Mouse (Mus musculus) lung, postnatal 0 days (tissue): ENCODE data around the gene Slc25a16. TPM values are rescaled to one million over a fixed set of nuclear protein-coding genes. Genes with fewer than 3 reads are reported as not detected.
"Not testable (repeated sequence)": the region's sequence is repeated elsewhere in the genome, so short reads cannot be mapped to it uniquely, and the experiment has no call there.

Source experiments
- ATAC-seq: fragments of 200-750 bp; cut with Nextera tagmentation; 2 replicates; pipeline ENCODE4 v1.8.0; 2017; ENCODE audit warnings: moderate library complexity
- DNase-seq: peaks from one replicate; pipeline ENCODE4 v3.0.0-alpha.2; 2016; ENCODE audit warnings: low spot score
- H3K27ac ChIP-seq: fragments of 300-500 bp; sonication (generic); 2 replicates; pipeline ENCODE4 v1.5.1; 2014; ENCODE audit warnings: antibody characterized with exemption, mild to moderate bottlenecking, low read length, mixed read lengths
- H3K27me3 ChIP-seq: fragments of 300-500 bp; sonication (generic); replicated peaks from 2 replicates; pipeline ENCODE4 v1.6.1; 2014; ENCODE audit warnings: low read length, mixed read lengths; ENCODE audit not compliant: insufficient read depth
- H3K36me3 ChIP-seq: fragments of 300-500 bp; sonication (generic); 2 replicates; pipeline ENCODE4 v1.6.1; 2014; ENCODE audit warnings: low read length, mixed read lengths; ENCODE audit not compliant: insufficient read depth
- H3K4me1 ChIP-seq: fragments of 300-500 bp; sonication (generic); 2 replicates; pipeline ENCODE4 v1.6.1; 2014; ENCODE audit warnings: antibody characterized with exemption, low read depth, low read length, mixed read lengths; ENCODE audit not compliant: insufficient read depth
- H3K4me2 ChIP-seq: fragments of 300-500 bp; sonication (generic); replicated peaks from 2 replicates; pipeline ENCODE4 v1.6.1; 2014; ENCODE audit warnings: low read depth, mild to moderate bottlenecking, low read length, moderate library complexity, mixed read lengths
- H3K4me3 ChIP-seq: fragments of 300-500 bp; sonication (generic); 2 replicates; pipeline ENCODE4 v1.5.1; 2014; ENCODE audit warnings: low read depth, low read length
- H3K9ac ChIP-seq: fragments of 300-500 bp; sonication (generic); replicated peaks from 2 replicates; pipeline ENCODE4 v1.6.1; 2014; ENCODE audit warnings: low read depth, mild to moderate bottlenecking
- H3K9me3 ChIP-seq: fragments of 300-500 bp; sonication (generic); 2 replicates; pipeline ENCODE4 v1.6.1; 2016; ENCODE audit warnings: low read length, mixed read lengths
- CTCF ChIP-seq: IDR thresholded peaks from 2 replicates; pipeline ENCODE4 v1.5.1; 2016; ENCODE audit warnings: antibody characterized with exemption, mild to moderate bottlenecking
- EP300 ChIP-seq: IDR thresholded peaks from 2 replicates; pipeline ENCODE4 v1.6.1; 2016; ENCODE audit warnings: antibody characterized with exemption, mild to moderate bottlenecking, control low read depth
- WGBS: fragments of 180-500 bp; shearing (Covaris S2); extraction: QIAGEN DNeasy Blood & Tissue Kit; methylation state at CpG from one replicate; pipeline ENCODE4 v1.1.7; 2014; 5-methylcytosine and 5-hydroxymethylcytosine counted together
- polyA plus RNA-seq: library from polyadenylated mRNA; unstranded; fragments of >200 nt; fragmentation: Nextera tagmentation; extraction: Ambion mirVana; gene quantifications from 2 replicates; pipeline ENCODE4 v1.2.1, GENCODE M21; 2015

Slc25a16 gene
- polyA plus RNA-seq, 1 experiment from 2014 or later, result 24.0 TPM

- TF ChIP-seq CTCF, result no peak
- TF ChIP-seq EP300, result no peak
- H3K4me3 ChIP-seq, result no peak overlapping the region
- H3K27me3 ChIP-seq, result no peaks in the 10 kb centered on the region
- DNase-seq, result no peak
- 85% methylated on average over 2 of the region's 2 CpGs for WGBS
- no peaks in the 10 kb centered on the region for H3K9me3 ChIP-seq
- no peaks in the 10 kb centered on the region for H3K4me1 ChIP-seq
- no peak overlapping the region for H3K9ac ChIP-seq
- H3K36me3 ChIP-seq, result no peaks in the 10 kb centered on the region
- ATAC-seq, result no peak
- no peak overlapping the region for H3K4me2 ChIP-seq
- H3K27ac ChIP-seq, result no peak overlapping the region
These were observed 22.4 kb upstream of the Slc25a16 start for GRCm38 (mm10) chr10:62898061-62898460.

- no peak overlapping the region for H3K4me2 ChIP-seq
- no peaks in the 10 kb centered on the region for H3K4me1 ChIP-seq
- no peak for TF ChIP-seq EP300
- no peak for TF ChIP-seq CTCF
- DNase-seq (no peak), ATAC-seq (no peak)
- H3K9ac ChIP-seq, result no peak overlapping the region
- no peaks in the 10 kb centered on the region for H3K27me3 ChIP-seq
- 91% methylated on average over 4 of the region's 4 CpGs for whole genome bisulfite sequencing
- no peaks in the 10 kb centered on the region for H3K36me3 ChIP-seq
- no peak overlapping the region for H3K27ac ChIP-seq
- no peak overlapping the region for H3K4me3 ChIP-seq
- no peaks in the 10 kb centered on the region for H3K9me3 ChIP-seq
These were observed 20.3 kb upstream of the Slc25a16 start for GRCm38 (mm10) chr10:62900144-62900543.

GRCm38 (mm10) chr10:62901826-62902225 is 18.6 kb upstream of the Slc25a16 start:
- no peaks in the 10 kb centered on the region for H3K36me3 ChIP-seq
- H3K4me1 ChIP-seq, result no peaks in the 10 kb centered on the region
- peak; percentile 36 for DNase-seq
- 23% methylated on average over 8 of the region's 8 CpGs for WGBS
- TF ChIP-seq EP300, result no peak
- TF ChIP-seq CTCF, result no peak
- peak; percentile 60 for ATAC-seq
- no peak overlapping the region for H3K4me3 ChIP-seq
- no peaks in the 10 kb centered on the region for H3K9me3 ChIP-seq
- H3K4me2 ChIP-seq, result no peak overlapping the region
- H3K27me3 ChIP-seq, result no peaks in the 10 kb centered on the region
- no peak overlapping the region for H3K9ac ChIP-seq
- no peak overlapping the region for H3K27ac ChIP-seq

- Histone ChIP-seq H3K9ac (no peak overlapping the region), H3K36me3 (no peaks in the 10 kb centered on the region), H3K4me2 (no peak overlapping the region), H3K27ac (no peak overlapping the region), H3K27me3 (no peaks in the 10 kb centered on the region), H3K4me3 (no peak overlapping the region), H3K4me1 (no peaks in the 10 kb centered on the region), H3K9me3 (no peaks in the 10 kb centered on the region)
- ATAC-seq (no peak), DNase-seq (no peak)
- 30% methylated on average over 1 of the region's 1 CpGs for WGBS
- no peak for TF ChIP-seq EP300
- no peak for TF ChIP-seq CTCF
These were observed 17.6 kb upstream of the Slc25a16 start for GRCm38 (mm10) chr10:62902829-62903228.

- Histone ChIP-seq H3K27ac (no peak overlapping the region), H3K36me3 (no peaks in the 10 kb centered on the region), H3K27me3 (no peaks in the 10 kb centered on the region), H3K4me3 (no peak overlapping the region), H3K4me2 (no peak overlapping the region), H3K9me3 (no peaks in the 10 kb centered on the region), H3K9ac (no peak overlapping the region), H3K4me1 (no peaks in the 10 kb centered on the region)
- 92% methylated on average over 7 of the region's 7 CpGs for WGBS
- DNase-seq, result no peak
- TF ChIP-seq CTCF (no peak), EP300 (no peak)
- ATAC-seq, result no peak
These were observed 14.1 kb upstream of the Slc25a16 start for GRCm38 (mm10) chr10:62906336-62906735.

GRCm38 (mm10) chr10:62908896-62909295 is 11.5 kb upstream of the Slc25a16 start, which contains the start of gene Tet1:
Tet1 (minus strand) TSS chr10:62908996.
- H3K4me3 ChIP-seq, H3K4me2 ChIP-seq, H3K9ac ChIP-seq, ATAC-seq, H3K27ac ChIP-seq, H3K27me3 ChIP-seq, H3K9me3 ChIP-seq, DNase-seq, H3K4me1 ChIP-seq, H3K36me3 ChIP-seq: not testable (repeated sequence)
- no CpG with 5 or more reads among the region's 1 CpGs for WGBS

- no peak overlapping the region for H3K27ac ChIP-seq
- no peak overlapping the region for H3K9ac ChIP-seq
- no peak overlapping the region for H3K4me3 ChIP-seq
- DNase-seq (no peak), ATAC-seq (no peak)
- 80% methylated on average over 2 of the region's 2 CpGs for WGBS
- no peak overlapping the region for H3K4me2 ChIP-seq
- TF ChIP-seq CTCF, result no peak
- no peak for TF ChIP-seq EP300
- H3K36me3 ChIP-seq, result no peaks in the 10 kb centered on the region
- H3K27me3 ChIP-seq, result no peaks in the 10 kb centered on the region
- no peaks in the 10 kb centered on the region for H3K4me1 ChIP-seq
- no peaks in the 10 kb centered on the region for H3K9me3 ChIP-seq
These were observed 9.3 kb upstream of the Slc25a16 start for GRCm38 (mm10) chr10:62911120-62911519.
